Mouse (Mus musculus): ENCODE measurements around the gene Cdca7l.
"Not testable (repeated sequence)": the region's sequence is repeated elsewhere in the genome, so short reads cannot be mapped to it uniquely, and the experiment has no call there.

The Cdca7l gene

DNA sequence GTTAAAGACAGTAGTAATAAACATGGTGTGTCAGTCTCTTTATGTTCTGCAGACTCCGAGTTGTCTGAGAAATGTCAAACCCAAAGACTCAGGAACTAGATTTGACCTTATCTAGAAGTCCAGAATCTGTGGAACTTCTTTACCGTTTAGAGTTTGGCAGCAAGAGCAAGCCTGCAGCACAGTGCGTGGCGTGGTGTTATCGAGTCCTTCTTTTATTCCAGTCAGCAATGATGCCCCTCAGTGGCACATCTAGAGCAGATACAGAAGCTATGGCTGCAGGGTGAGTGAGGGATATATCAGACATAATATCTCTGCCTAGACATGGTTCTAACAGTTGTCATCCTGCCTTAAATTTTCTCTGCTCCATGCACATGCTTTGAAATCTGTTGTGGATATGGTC, 58.6 kb downstream of the Cdca7l start:
- no peak for DNase-seq (ENCODE audit: low read depth)

DNA sequence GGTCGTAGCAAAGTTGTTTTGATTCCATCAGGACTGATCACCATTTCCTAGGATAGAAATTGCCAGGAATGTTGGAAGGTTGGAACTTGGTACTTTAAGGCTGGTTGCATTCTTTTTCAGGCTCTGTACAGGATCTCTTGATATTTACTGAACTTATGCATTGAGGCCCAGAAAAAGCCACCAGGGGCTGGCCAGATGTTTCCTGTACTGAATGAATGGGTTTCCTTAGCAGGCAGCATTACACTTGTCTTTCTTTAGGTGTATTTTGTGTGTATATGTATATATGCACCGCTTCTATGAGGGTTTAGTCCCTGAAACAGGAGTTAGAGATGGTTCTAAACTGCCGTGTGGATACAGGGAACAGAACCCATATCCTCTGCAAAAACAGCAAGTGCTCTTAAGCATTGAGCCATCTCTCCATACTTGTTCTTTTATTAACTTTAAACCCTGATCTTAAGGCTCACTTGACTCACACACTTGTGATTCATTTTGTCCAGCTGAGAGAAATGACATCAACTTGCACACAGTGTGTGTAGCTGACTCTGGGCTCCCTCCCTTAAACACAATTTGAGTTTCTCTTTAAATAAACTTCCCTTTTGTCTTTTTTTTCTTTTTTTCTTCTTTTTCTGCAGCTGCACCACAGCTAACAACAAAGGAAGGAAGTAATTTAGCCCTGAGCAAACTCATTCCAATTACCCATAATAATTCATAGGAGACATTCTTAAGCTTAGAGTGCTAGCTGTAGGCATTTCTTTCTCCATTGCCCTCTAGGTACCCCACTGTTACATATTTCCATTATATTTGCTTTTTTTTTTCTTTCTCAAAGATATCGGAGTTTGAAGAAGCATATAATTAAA, 63.8 kb downstream of the Cdca7l start:
- DNase-seq (ENCODE audit: low read depth), result no peak

DNA sequence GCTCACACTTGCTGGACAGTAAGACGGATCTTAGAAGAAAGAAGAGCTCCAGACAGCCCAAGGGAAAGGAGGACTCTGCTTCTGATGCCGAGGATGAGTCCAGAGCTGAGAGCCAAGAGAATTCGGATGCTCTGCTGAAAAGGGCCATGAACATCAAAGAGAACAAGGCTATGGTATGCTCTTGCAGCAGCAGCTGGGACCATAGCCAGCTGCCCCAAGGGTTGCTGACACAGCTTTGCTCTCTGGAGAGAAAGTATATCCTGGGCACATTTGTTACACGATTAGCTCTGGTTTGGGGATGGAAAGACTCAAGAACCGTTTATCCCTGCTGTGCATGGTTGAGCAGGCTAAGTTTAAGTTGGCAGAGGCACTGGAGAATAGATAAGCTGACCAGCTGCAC, 68.2 kb downstream of the Cdca7l start:
- DNase-seq (ENCODE audit: low read depth), result no peak

DNA sequence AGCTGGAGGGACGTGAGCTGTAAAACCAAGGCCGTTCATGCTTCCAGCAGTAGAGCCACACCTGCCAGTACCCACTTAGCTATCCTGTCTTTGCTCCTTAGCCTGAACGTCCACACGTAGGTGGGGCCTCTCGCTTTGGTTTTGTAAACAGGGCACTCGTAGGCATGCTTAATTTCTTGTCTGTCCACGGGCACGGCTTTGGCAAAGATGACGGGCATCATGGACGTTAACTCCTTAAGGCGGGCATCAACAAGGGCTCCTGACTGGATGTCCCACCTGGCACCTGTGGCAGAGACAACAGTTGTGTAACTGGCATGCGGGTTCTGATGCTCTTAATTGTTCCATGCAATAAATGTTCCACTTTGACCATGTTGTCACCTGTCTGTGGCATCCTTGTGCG, 74.3 kb downstream of the Cdca7l start:
- DNase-seq (ENCODE audit: low read depth), result no peak

DNA sequence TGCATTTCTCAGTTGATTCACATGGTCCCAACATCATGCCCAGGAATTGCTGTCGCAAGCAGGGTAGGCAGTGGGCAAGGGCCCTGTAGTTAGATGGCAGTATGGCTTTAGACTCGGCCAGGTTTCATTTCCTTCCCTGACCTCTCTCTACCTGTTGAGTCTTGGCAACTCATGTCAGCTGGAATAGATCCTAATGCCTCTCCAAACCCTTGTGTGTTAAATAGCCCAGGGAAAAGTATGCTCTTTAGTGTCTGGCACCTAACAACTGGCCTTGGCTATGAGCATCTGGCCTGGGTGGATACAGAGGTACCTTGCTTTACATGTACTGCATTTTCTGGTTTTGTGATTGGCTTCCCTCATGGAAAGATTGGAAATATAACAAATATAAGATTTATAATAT, 80.5 kb downstream of the Cdca7l start:
- no peak for DNase-seq (ENCODE audit: low read depth)

DNA sequence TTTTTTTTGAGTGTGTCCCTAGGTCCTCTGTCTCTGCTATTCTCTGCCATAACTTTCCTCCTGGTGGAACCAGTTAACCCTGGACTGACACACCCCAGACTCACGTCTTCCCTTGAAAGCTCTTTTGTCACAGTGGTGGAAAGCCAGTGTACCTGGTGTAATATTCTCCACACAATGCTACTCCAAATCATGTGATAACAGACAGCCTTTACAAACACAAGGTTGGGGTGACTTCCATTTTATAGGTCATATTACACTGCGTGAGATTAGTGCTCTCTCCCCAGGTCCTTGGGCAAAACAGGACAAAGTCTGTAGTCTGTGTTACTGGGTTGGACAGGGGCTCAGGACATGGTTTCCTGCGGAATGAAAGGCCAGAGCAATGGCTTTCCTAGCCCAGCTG, 83.3 kb downstream of the Cdca7l start:
- no peak for DNase-seq (ENCODE audit: low read depth)

DNA sequence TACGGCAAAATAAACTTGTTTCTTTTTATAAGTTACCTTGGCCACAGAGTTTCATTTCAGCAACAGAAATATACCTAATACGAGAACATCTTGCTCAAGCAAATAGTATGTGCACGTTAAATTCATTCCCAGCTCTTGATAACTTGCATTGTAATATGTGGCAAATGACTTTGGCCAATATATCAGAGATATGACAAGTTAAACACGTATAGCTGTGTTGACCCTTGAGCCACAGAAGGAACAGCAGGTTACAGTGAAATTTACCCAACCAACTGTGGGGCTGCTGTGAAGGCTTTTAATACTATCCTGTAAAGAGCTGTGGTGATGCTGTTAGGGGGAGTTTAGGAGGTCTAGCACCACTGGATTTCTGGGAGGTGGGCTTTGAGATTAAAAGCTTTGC, 96.7 kb downstream of the Cdca7l start:
- not testable (repeated sequence) for DNase-seq (ENCODE audit: low read depth)

DNA sequence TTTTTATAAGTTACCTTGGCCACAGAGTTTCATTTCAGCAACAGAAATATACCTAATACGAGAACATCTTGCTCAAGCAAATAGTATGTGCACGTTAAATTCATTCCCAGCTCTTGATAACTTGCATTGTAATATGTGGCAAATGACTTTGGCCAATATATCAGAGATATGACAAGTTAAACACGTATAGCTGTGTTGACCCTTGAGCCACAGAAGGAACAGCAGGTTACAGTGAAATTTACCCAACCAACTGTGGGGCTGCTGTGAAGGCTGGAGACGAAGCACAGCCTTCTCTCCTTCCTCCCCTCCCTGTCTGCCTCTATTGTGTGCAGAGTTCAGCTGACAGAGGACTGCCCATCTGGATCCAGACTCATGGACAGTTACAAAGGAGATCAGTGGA, 97.3 kb downstream of the Cdca7l start:
- not testable (repeated sequence) for DNase-seq (ENCODE audit: low read depth)

DNA sequence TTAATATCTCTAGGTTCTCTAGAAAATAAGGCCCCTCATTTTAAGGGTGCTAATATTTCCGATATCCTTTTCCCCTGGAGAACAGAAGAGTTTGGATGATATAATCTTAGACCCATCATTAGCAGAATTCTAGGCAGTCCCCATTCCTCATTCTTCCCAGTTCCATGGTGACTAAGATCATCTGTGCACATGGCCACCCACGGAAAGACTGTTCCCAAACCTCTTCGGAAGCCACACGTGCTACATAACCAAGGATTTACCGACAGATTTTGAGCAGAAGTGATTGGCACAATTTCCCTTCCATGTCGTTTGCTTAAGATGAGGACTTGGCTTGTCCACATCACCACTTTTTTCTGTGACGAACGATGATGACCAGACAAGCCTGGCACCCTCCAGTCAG, 99.6 kb downstream of the Cdca7l start:
- no peak for DNase-seq (ENCODE audit: low read depth)

DNA sequence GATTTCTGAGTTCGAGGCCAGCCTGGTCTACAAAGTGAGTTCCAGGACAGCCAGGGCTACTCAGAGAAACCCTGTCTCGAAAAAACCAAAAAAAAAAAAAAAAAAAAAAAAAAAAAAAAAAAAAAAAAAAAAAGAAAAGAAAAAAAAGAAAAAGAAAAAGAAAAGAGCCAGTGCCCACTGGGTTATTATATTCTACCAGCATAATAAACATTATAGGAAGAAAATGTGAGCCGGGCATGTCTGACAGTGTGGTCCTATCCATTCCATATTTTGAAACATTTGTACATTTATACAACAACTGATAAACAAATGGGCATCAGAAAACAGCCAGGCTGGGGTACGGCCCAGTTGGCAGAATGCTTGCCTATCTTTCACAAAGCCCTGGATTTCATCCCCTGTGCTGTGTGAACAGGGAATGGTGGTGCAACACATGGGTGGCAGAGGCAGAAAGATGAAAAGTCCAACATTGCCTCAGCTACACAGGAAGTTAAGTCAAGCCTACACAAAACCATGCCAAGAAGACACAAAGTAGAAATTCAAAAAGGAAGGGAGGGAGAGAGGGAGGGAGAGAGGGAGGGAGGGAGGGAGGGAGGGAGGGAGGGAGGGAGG, 101.2 kb downstream of the Cdca7l start:
- not testable (repeated sequence) for DNase-seq (ENCODE audit: low read depth)

DNA sequence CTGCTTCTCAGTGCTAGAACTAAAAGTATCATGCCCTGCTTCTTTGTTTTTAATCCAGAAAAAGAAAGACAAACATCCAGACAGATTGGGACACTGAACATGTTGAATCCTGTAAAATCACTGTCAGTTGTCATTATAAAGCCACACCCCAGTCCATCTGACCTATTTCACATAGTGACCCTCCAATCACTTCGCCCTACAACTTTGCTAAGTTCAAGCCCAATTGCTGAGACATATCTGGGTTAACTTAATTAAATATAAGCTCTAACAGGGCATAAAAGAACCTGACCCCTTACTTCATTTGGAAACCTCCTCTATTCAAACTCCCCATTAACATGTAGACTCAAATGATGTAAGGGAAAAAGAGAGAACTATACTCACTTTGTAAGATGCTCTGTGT, 107.3 kb downstream of the Cdca7l start:
- no peak for DNase-seq (ENCODE audit: low read depth)

DNA sequence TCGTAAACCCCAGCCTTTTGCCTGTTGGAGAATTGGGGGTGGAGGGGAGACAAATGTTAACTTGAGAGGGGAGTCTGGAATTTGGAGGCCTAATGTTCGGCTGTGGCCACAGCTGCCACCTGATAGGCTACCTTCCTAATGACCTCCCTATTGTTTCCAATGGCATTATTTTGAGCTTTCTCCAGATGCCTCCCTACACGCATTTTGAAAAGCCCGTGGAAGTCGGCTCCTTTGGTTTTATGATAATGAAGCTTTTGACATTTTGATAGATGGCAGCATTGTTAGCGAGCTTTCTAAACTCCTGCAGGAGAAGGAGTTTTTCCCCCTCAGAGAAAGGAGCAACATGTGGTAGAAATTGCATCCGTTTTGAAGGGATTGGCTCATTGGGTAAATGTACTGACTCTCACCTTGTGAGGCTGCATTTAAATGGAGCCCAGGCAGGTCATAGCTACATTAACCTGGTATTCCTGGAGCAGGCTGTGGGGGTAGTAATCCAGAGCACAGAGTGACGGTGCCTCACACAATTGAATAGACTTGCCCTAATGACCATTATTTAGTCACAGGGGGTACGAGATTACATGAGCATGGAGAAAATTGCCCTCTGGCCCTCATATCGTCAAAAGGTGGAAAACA, 110.6 kb downstream of the Cdca7l start:
- DNase-seq (ENCODE audit: low read depth), result no peak

DNA sequence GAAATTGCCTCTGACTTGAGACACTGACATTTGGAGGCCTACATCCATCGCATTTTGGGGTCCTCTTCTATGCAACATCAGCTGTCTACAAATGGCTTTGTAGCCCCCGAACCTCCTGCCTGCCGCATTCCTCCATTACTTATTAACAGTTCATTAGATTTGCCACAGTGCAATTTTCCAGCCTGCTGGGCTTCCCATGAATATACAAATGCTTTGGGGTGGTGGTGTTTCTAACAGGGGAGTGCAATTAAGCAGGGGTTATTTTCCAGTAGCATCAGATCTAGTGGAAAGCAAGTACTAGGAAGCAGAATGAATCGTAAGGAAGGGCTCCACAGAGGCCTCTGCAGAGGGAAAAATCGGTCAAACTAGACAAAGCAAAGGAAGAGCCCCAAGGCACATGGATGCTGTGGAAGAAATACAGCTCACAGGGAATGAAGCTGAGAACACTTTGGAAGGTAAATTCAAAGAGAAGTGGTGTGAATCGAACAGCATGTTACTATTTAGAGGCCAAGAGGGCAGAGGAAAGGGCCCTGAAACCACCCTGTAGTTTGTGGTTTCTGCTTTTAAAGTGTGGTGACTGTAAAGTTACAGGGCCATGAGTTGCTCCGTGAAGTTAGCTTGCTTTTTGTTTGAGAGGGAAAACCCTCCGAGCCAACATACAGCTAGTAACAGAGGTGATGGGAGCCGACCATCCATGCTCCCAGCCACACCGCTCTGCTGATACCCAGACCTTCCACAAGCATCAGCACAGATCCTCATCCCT, 111.9 kb downstream of the Cdca7l start:
- peak; percentile 5 for DNase-seq (ENCODE audit: low read depth)

Data from induced T-regulatory cell, adult 2 months (primary cell).